In genomic region chr5:111059140-111059921, GRCm38 (mm10) we compare ENCODE assay signal across 9 mouse cellular contexts.
DNase-seq lines count a peak whose midpoint lies in the region; ATAC-seq and TF ChIP-seq lines count a peak whose summit lies in the region.
"Had no signal": no experiment of that assay in that cellular context is flagged by ENCODE, and none has a peak within 500 bp of the region (broad histone marks: within the 10 kb centered on the region; RNA-seq: fewer than 3 reads in every experiment).

No protein-coding gene starts in this region.

- TF ChIP-seq CTCF in gastrocnemius, adult 2 months (IDR thresholded peaks at IDR 0.05) = no peak

- no peaks in the 10 kb centered on the region for H3K9me3 ChIP-seq in hindbrain, embryonic 16.5 days (ENCODE audit: control insufficient read depth, low read length)
- H3K9me3 ChIP-seq: liver, embryonic 15.5 days had no signal

- intact Hi-C loops in gastrocnemius, adult 2 months (cut with DNase I) = no loop called here

- no peak overlapping the region for H3K4me3 ChIP-seq in gastrocnemius, adult 2 months
- no peak overlapping the region for H3K4me3 ChIP-seq in hindbrain, embryonic 16.5 days (ENCODE audit: low read length)
- H3K4me3 ChIP-seq: liver, embryonic 15.5 days had no signal

- no peak for ATAC-seq in hindbrain, embryonic 16.5 days
- ATAC-seq in frontal cortex, adult (ENCODE audit: low TSS enrichment) = no peak

- H3K4me1 ChIP-seq in hindbrain, embryonic 16.5 days (ENCODE audit: control insufficient read depth, insufficient read depth, low read depth, low read length) = peaks cover 42% of the 10 kb centered on the region
- H3K4me1 ChIP-seq: liver, embryonic 15.5 days had no signal

- peak overlapping the region; percentile 80 for H3K27ac ChIP-seq in gastrocnemius, adult 2 months
- H3K27ac ChIP-seq in hindbrain, embryonic 16.5 days (ENCODE audit: low read depth, low read length) = peak overlapping the region; percentile 11; the same call in 1 of the 2 replicates
- H3K27ac ChIP-seq: liver, embryonic 15.5 days had no signal

- DNase-seq in gastrocnemius, adult 2 months = peak; percentile 68
- DNase-seq in gastrocnemius, postnatal 4 days (ENCODE audit: low spot score in 2 of 2) = no peak
- DNase-seq in spleen, postnatal 36 days (ENCODE audit: low spot score in 2 of 2) = peak; percentile 73 to 74
- no peak for DNase-seq in spleen, postnatal 4 days (ENCODE audit: low spot score in 2 of 2)
- DNase-seq in embryo, embryonic 10 days (ENCODE audit: low spot score) = no peak
- no peak for DNase-seq in frontal cortex, postnatal 36 days (ENCODE audit: low spot score in 2 of 2)

- H3K36me3 ChIP-seq in hindbrain, embryonic 16.5 days (ENCODE audit: control insufficient read depth, insufficient read depth, low read length) = no peaks in the 10 kb centered on the region
- H3K36me3 ChIP-seq: liver, embryonic 15.5 days had no signal

- no peak overlapping the region for H3K9ac ChIP-seq in hindbrain, embryonic 16.5 days (ENCODE audit: low read depth, low read length)
- H3K9ac ChIP-seq: liver, embryonic 15.5 days had no signal

- H3K4me2 ChIP-seq in hindbrain, embryonic 16.5 days (ENCODE audit: low read length) = no peak overlapping the region
- H3K4me2 ChIP-seq: liver, embryonic 15.5 days had no signal

- 80% methylated on average over 11 of the region's 11 CpGs for WGBS in hindbrain, embryonic 16.5 days

- no peaks in the 10 kb centered on the region for H3K27me3 ChIP-seq in hindbrain, embryonic 16.5 days (replicated peaks; ENCODE audit: control insufficient read depth, insufficient read depth, low read length)

Comparison
In these comparisons a context has a peak if more than half of its experiments do, and no peak if none do; other contexts are left out.
1. DNase-seq: peak in gastrocnemius, adult 2 months (single experiment) and spleen, postnatal 36 days (2 of 2); none in gastrocnemius, postnatal 4 days (0 of 2), spleen, postnatal 4 days (0 of 2), embryo, embryonic 10 days (single experiment) and frontal cortex, postnatal 36 days (0 of 2).